Mouse (Mus musculus): ENCODE data around the gene Gdf11. TPM values are rescaled to one million over a fixed set of nuclear protein-coding genes. Genes with fewer than 3 reads are reported as not detected.
A peak's percentile ranks its signal among the peaks of the same experiment; 100 is the strongest.

Gdf11 gene
- total and polyA plus RNA-seq, 3 experiments: 0.78 to 2.5 (median 2.0) TPM

DNA sequence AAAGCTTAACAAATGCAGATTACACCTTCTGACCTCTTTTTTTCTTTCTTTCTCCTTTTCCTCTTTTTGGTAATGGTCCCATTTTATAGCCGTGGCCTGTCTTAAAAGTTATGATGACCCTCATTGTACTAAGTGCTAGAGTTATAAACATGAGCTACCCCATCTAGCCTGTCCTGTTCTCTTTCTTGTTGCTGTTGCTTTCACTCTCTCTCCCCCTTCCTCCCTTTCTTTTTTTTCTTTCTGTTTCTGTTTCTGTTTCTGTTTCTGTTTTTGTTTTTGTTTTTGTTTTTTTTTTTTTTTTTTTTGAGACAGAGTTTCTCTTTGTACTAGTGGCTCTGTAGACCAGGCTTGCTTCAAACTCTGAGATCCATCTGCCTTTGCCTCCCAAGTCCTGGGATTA lies 25.0 kb downstream of the Gdf11 start:
- Histone ChIP-seq H3K9ac (ENCODE audit: low read depth, low read length) (no peak overlapping the region), H3K27ac (no peak overlapping the region), H3K27me3 (ENCODE audit: control insufficient read depth, insufficient read depth, low read length) (no peaks in the 10 kb centered on the region), H3K79me2 (replicated peaks; ENCODE audit: control insufficient read depth, insufficient read depth, low read length) (no peaks in the 10 kb centered on the region), H3K36me3 (ENCODE audit: control insufficient read depth, insufficient read depth, low read length) (peaks cover 2% of the 10 kb centered on the region), H3K4me1 (ENCODE audit: control insufficient read depth, insufficient read depth, low read length) (no peaks in the 10 kb centered on the region), H3K4me3 (no peak overlapping the region)
- no peak for TF ChIP-seq POLR2A (IDR thresholded peaks at IDR 0.05; ENCODE audit: insufficient read depth, low read depth, low read length)
- TF ChIP-seq CTCF (IDR thresholded peaks at IDR 0.05): no peak
- no peak for TF ChIP-seq EP300 (IDR thresholded peaks at IDR 0.05; ENCODE audit: insufficient read depth, low read depth, low read length)
- DNase-seq: no peak
- 100% methylated on average over 1 of the region's 1 CpGs for WGBS
- intact Hi-C loops (cut with DNase I): no loop called here

DNA sequence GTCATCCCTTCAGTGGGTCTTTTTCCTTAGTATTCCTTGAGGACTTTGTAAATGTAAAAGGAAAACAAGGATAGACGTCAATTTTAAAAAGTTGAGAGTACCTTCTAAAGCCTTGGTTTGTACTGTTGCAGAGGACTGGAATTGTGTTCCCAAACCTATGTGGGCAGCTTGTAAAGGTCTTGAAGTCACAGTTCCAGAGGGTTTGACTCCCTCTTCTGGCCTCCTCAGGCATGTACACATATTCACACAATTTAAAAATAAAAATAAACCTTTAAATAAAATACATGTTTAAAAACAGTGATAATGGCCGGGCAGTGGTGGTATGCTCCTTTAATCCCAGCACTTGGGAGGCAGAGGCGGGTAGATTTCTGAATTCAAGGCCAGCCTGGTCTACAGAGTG lies 25.5 kb downstream of the Gdf11 start:
- Histone ChIP-seq H3K27me3 (ENCODE audit: control insufficient read depth, insufficient read depth, low read length) (no peaks in the 10 kb centered on the region), H3K27ac (no peak overlapping the region), H3K9ac (ENCODE audit: low read depth, low read length) (no peak overlapping the region), H3K79me2 (replicated peaks; ENCODE audit: control insufficient read depth, insufficient read depth, low read length) (no peaks in the 10 kb centered on the region), H3K4me3 (no peak overlapping the region), H3K36me3 (ENCODE audit: control insufficient read depth, insufficient read depth, low read length) (peaks cover 2% of the 10 kb centered on the region), H3K4me1 (ENCODE audit: control insufficient read depth, insufficient read depth, low read length) (no peaks in the 10 kb centered on the region)
- no peak for DNase-seq
- TF ChIP-seq POLR2A (IDR thresholded peaks at IDR 0.05; ENCODE audit: insufficient read depth, low read depth, low read length) (no peak), CTCF (IDR thresholded peaks at IDR 0.05) (peak; percentile 56)
- WGBS: 78% methylated on average over 3 of the region's 3 CpGs
- intact Hi-C loops (cut with DNase I): no loop called here

DNA sequence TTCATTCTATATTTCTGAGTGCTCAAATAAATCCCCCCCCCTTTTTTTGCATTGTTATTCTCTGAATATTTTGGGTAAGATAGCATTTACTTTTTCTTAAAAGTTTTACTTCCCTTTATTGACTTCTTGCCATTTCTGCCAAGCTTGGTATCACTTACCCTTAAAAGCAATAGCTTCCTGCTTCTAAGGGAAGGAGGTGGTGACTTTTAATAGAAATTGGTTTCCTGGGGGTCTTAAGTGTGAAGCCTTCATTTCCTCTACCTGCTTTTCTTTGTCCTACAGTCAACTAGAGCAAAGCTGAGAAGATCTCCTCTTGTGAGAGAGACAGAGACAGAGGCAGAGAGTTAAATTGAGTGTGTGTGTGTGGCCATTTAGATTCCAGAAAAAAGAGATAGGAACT lies 30.3 kb downstream of the Gdf11 start:
- no peak overlapping the region for H3K4me3 ChIP-seq
- no peak overlapping the region for H3K9ac ChIP-seq (ENCODE audit: low read depth, low read length)
- intact Hi-C loops (cut with DNase I): no loop called here
- DNase-seq: no peak
- no peak overlapping the region for H3K27ac ChIP-seq
- peaks cover 7% of the 10 kb centered on the region for H3K36me3 ChIP-seq (ENCODE audit: control insufficient read depth, insufficient read depth, low read length)
- H3K79me2 ChIP-seq (replicated peaks; ENCODE audit: control insufficient read depth, insufficient read depth, low read length): no peaks in the 10 kb centered on the region
- no peak for TF ChIP-seq EP300 (IDR thresholded peaks at IDR 0.05; ENCODE audit: insufficient read depth, low read depth, low read length)
- TF ChIP-seq CTCF (IDR thresholded peaks at IDR 0.05): no peak
- TF ChIP-seq POLR2A (IDR thresholded peaks at IDR 0.05; ENCODE audit: insufficient read depth, low read depth, low read length): no peak
- no peaks in the 10 kb centered on the region for H3K4me1 ChIP-seq (ENCODE audit: control insufficient read depth, insufficient read depth, low read length)
- H3K27me3 ChIP-seq (ENCODE audit: control insufficient read depth, insufficient read depth, low read length): no peaks in the 10 kb centered on the region

DNA sequence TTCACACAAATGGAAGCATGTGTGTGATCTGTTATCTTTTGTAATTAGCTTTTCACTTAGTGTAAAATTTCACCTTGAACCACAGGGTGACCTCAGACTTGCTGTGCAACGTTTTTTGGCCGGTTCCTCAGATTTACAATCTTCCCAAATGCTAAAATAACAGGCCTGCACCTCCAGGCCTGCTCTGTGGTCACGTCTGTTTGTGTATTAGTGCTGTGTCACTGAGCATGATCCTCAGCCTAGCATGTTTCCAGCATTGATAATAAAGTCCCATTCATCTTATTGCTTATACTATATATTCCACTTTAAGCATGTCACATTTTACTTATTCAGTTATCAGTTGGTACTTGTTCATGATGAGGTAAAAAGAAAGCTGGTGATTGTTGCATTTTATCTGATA lies 41.2 kb downstream of the Gdf11 start:
- WGBS: 76% methylated on average over 3 of the region's 3 CpGs
- Histone ChIP-seq H3K4me3 (no peak overlapping the region), H3K27ac (no peak overlapping the region), H3K27me3 (ENCODE audit: control insufficient read depth, insufficient read depth, low read length) (no peaks in the 10 kb centered on the region), H3K9ac (ENCODE audit: low read depth, low read length) (no peak overlapping the region), H3K36me3 (ENCODE audit: control insufficient read depth, insufficient read depth, low read length) (peaks cover 4% of the 10 kb centered on the region), H3K79me2 (replicated peaks; ENCODE audit: control insufficient read depth, insufficient read depth, low read length) (no peaks in the 10 kb centered on the region), H3K4me1 (ENCODE audit: control insufficient read depth, insufficient read depth, low read length) (no peaks in the 10 kb centered on the region; the same call in 1 of the 2 replicates)
- no peak for DNase-seq
- intact Hi-C loops (cut with DNase I): no loop called here
- no peak for TF ChIP-seq POLR2A (IDR thresholded peaks at IDR 0.05; ENCODE audit: insufficient read depth, low read depth, low read length)
- TF ChIP-seq CTCF (IDR thresholded peaks at IDR 0.05): no peak
- TF ChIP-seq EP300 (IDR thresholded peaks at IDR 0.05; ENCODE audit: insufficient read depth, low read depth, low read length): no peak

DNA sequence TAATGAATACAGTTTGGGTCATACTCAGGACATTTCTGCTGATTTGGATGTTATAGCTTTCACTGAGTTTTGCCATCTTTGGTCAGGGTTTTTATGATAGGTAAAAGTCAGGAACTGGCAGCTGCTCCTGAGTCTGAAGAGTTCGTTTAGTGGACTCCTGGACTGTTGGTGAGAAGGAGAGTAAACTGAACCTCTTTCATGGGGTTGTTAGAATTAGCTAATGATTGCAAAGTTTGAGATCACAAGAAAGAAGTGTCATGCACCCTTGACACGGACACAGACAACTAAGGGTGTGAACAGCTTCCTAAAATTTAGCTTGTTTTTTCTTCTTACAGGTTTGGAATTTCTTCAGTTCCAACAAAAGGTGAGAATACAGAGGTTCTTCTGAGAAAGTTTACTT lies 43.1 kb downstream of the Gdf11 start:
- no peak for DNase-seq
- Histone ChIP-seq H3K36me3 (ENCODE audit: control insufficient read depth, insufficient read depth, low read length) (peaks cover 2% of the 10 kb centered on the region), H3K4me3 (no peak overlapping the region), H3K27ac (no peak overlapping the region), H3K4me1 (ENCODE audit: control insufficient read depth, insufficient read depth, low read length) (no peaks in the 10 kb centered on the region; the same call in 1 of the 2 replicates), H3K9ac (ENCODE audit: low read depth, low read length) (no peak overlapping the region), H3K79me2 (replicated peaks; ENCODE audit: control insufficient read depth, insufficient read depth, low read length) (no peaks in the 10 kb centered on the region), H3K27me3 (ENCODE audit: control insufficient read depth, insufficient read depth, low read length) (no peaks in the 10 kb centered on the region)
- no peak for TF ChIP-seq POLR2A (IDR thresholded peaks at IDR 0.05; ENCODE audit: insufficient read depth, low read depth, low read length)
- no peak for TF ChIP-seq EP300 (IDR thresholded peaks at IDR 0.05; ENCODE audit: insufficient read depth, low read depth, low read length)
- no peak for TF ChIP-seq CTCF (IDR thresholded peaks at IDR 0.05)
- intact Hi-C loops (cut with DNase I): no loop called here
- WGBS: 80% methylated on average over 2 of the region's 2 CpGs

DNA sequence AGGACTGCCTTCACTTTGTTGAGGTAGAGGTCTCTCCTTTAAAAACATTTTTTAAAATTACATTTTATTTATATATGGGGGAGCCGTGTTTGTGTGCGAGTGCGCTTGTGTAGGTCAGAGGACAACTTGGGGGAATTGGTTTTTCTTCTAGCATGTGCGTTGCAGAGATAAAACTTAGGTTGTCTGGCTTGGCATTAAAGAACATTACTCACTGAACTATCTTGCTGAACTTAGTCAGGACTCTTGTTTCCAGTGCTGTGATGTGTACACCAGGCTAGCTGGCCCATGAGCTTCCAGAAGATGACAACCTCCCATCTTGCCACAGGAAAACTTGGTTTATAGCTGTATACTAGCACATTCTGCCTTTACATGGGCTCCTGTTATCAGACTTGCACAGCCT lies 44.9 kb downstream of the Gdf11 start:
- no peaks in the 10 kb centered on the region for H3K79me2 ChIP-seq (replicated peaks; ENCODE audit: control insufficient read depth, insufficient read depth, low read length)
- peaks cover 2% of the 10 kb centered on the region for H3K36me3 ChIP-seq (ENCODE audit: control insufficient read depth, insufficient read depth, low read length)
- no peak overlapping the region for H3K4me3 ChIP-seq
- TF ChIP-seq POLR2A (IDR thresholded peaks at IDR 0.05; ENCODE audit: insufficient read depth, low read depth, low read length): no peak
- no peak for TF ChIP-seq CTCF (IDR thresholded peaks at IDR 0.05)
- no peak for TF ChIP-seq EP300 (IDR thresholded peaks at IDR 0.05; ENCODE audit: insufficient read depth, low read depth, low read length)
- no peak overlapping the region for H3K9ac ChIP-seq (ENCODE audit: low read depth, low read length)
- no peak for DNase-seq
- H3K27me3 ChIP-seq (ENCODE audit: control insufficient read depth, insufficient read depth, low read length): no peaks in the 10 kb centered on the region
- no peaks in the 10 kb centered on the region; the same call in 1 of the 2 replicates for H3K4me1 ChIP-seq (ENCODE audit: control insufficient read depth, insufficient read depth, low read length)
- intact Hi-C loops (cut with DNase I): no loop called here
- 95% methylated on average over 4 of the region's 4 CpGs for WGBS
- no peak overlapping the region for H3K27ac ChIP-seq

Measured in heart, adult 2 months (tissue).